In genomic region chr19:41204159-41205081, GRCm38 (mm10) we compare ENCODE assay signal across 7 mouse cellular contexts. TPM values are rescaled to one million over a fixed set of nuclear protein-coding genes. Genes with fewer than 3 reads are reported as not detected.
DNase-seq lines count a peak whose midpoint lies in the region; ATAC-seq and TF ChIP-seq lines count a peak whose summit lies in the region.

No protein-coding gene starts in this region.

- H3K27me3 ChIP-seq in kidney, adult 2 months (replicated peaks; ENCODE audit: control insufficient read depth, insufficient read depth, low read length) = no peaks in the 10 kb centered on the region
- peaks cover 97% of the 10 kb centered on the region for H3K27me3 ChIP-seq in midbrain, embryonic 13.5 days
- peaks cover 98% of the 10 kb centered on the region for H3K27me3 ChIP-seq in midbrain, embryonic 10.5 days (ENCODE audit: low read depth, poor library complexity, severe bottlenecking)

- no peaks in the 10 kb centered on the region for H3K9me3 ChIP-seq in midbrain, embryonic 13.5 days
- H3K9me3 ChIP-seq in midbrain, embryonic 10.5 days (replicated peaks) = no peaks in the 10 kb centered on the region

- peak; percentile 11 for DNase-seq in kidney, adult 2 months
- DNase-seq in kidney, adult 18-20 months = no peak
- DNase-seq in midbrain, embryonic 10.5 days (ENCODE audit: low spot score) = no peak
- DNase-seq in embryo, embryonic 11 days = peak; percentile 38
- peak; percentile 42 for DNase-seq in retina, embryonic 14.5 days (ENCODE audit: low spot score)
- DNase-seq in spleen, postnatal 10 days (ENCODE audit: low spot score in 2 of 2) = no peak

- ATAC-seq in midbrain, embryonic 13.5 days = no peak

- H3K4me3 ChIP-seq in kidney, adult 2 months (ENCODE audit: insufficient read depth, low read depth, low read length) = no peak overlapping the region
- no peak overlapping the region for H3K4me3 ChIP-seq in midbrain, embryonic 13.5 days (replicated peaks)
- no peak overlapping the region for H3K4me3 ChIP-seq in midbrain, embryonic 10.5 days

- 68% methylated on average over 11 of the region's 11 CpGs for WGBS in kidney, adult 2 months
- WGBS in midbrain, embryonic 13.5 days = 66% methylated on average over 11 of the region's 11 CpGs
- WGBS in midbrain, embryonic 10.5 days = 65% methylated on average over 11 of the region's 11 CpGs

- TF ChIP-seq CTCF in kidney, adult 2 months (conservative IDR thresholded peaks at IDR 0.05; ENCODE audit: insufficient read depth, insufficient read length, low read depth, low read length) = peak; percentile 23; the same call in 1 of the 2 replicates

- no peak for TF ChIP-seq POLR2A in kidney, adult 2 months (IDR thresholded peaks at IDR 0.05; ENCODE audit: low read depth, low read length)

- peak overlapping the region; percentile 88 for H3K4me2 ChIP-seq in midbrain, embryonic 13.5 days (replicated peaks)

- H3K36me3 ChIP-seq in kidney, adult 2 months (ENCODE audit: control insufficient read depth, insufficient read depth, low read length) = no peaks in the 10 kb centered on the region
- H3K36me3 ChIP-seq in midbrain, embryonic 13.5 days = peaks cover 3% of the 10 kb centered on the region; the same call in 1 of the 2 replicates
- no peaks in the 10 kb centered on the region for H3K36me3 ChIP-seq in midbrain, embryonic 10.5 days

- H3K9ac ChIP-seq in midbrain, embryonic 13.5 days (replicated peaks) = no peak overlapping the region

- no peaks in the 10 kb centered on the region for H3K4me1 ChIP-seq in kidney, adult 2 months (ENCODE audit: control insufficient read depth, insufficient read depth, low read length)
- peaks cover 21% of the 10 kb centered on the region for H3K4me1 ChIP-seq in midbrain, embryonic 13.5 days (replicated peaks)
- peaks cover 21% of the 10 kb centered on the region for H3K4me1 ChIP-seq in midbrain, embryonic 10.5 days

- H3K27ac ChIP-seq in kidney, adult 2 months (ENCODE audit: insufficient read depth, low read depth, low read length) = no peak overlapping the region
- H3K27ac ChIP-seq in midbrain, embryonic 13.5 days = no peak overlapping the region
- no peak overlapping the region for H3K27ac ChIP-seq in midbrain, embryonic 10.5 days (replicated peaks)

RNA-seq across cellular contexts. Expression of gene Tll2, which starts 2.2 kb away (rescaled TPM):
- polyA plus RNA-seq in kidney, adult 2 months (2012; rRNA removed) = 0.03 TPM in 1 of 2 replicates, not detected in the other
- 1.4 and 1.6 TPM in 2 replicates for polyA plus RNA-seq in midbrain, embryonic 13.5 days (2015; fragmentation: Nextera tagmentation; extraction: Ambion mirVana)
- 0.53 and 0.58 TPM in 2 replicates for polyA plus RNA-seq in midbrain, embryonic 10.5 days (2016; fragmentation: Nextera tagmentation; extraction: Ambion mirVana)

RNA-seq across cellular contexts. Expression of gene Tm9sf3, which starts 59.4 kb away (rescaled TPM):
- polyA plus RNA-seq in kidney, adult 2 months (2012; rRNA removed) = 63.2 and 80.6 TPM in 2 replicates
- 89.9 and 93.0 TPM in 2 replicates for polyA plus RNA-seq in midbrain, embryonic 13.5 days (2015; fragmentation: Nextera tagmentation; extraction: Ambion mirVana)
- 96.0 and 99.0 TPM in 2 replicates for polyA plus RNA-seq in midbrain, embryonic 10.5 days (2016; fragmentation: Nextera tagmentation; extraction: Ambion mirVana)

Comparison
In these comparisons a context has a peak if more than half of its experiments do, and no peak if none do; other contexts are left out.
1. DNase-seq: peak in kidney, adult 2 months (single experiment), embryo, embryonic 11 days (single experiment) and retina, embryonic 14.5 days (single experiment); none in kidney, adult 18-20 months (single experiment), midbrain, embryonic 10.5 days (single experiment) and spleen, postnatal 10 days (0 of 2).